Mouse (Mus musculus) liver, adult 2 months (tissue): ENCODE data around the gene Ccdc9b. TPM values are rescaled to one million over a fixed set of nuclear protein-coding genes. Genes with fewer than 3 reads are reported as not detected.

ENCODE experiments used
- DNase-seq: peaks from one replicate; pipeline ENCODE4 v3.0.0-alpha.2; 2011; ENCODE audit warnings: low read depth, low spot score; ENCODE audit errors: extremely low read depth
- H3K27ac ChIP-seq: fragments of 200-500 bp; replicated peaks from 2 replicates; pipeline ENCODE4 v1.5.1; 2012; ENCODE audit warnings: low read depth, mild to moderate bottlenecking, control low read depth, inconsistent platforms, low read length; ENCODE audit not compliant: insufficient read depth
- H3K27me3 ChIP-seq: fragments of 200-500 bp; 2 replicates; pipeline ENCODE4 v1.6.1; 2012; ENCODE audit warnings: mild to moderate bottlenecking, moderate library complexity, low read length, inconsistent platforms; ENCODE audit not compliant: control insufficient read depth, insufficient read depth
- H3K36me3 ChIP-seq: fragments of 200-500 bp; 2 replicates; pipeline ENCODE4 v1.6.1; 2012; ENCODE audit warnings: low read length, inconsistent platforms; ENCODE audit not compliant: control insufficient read depth, insufficient read depth
- H3K4me1 ChIP-seq: fragments of 200-500 bp; 2 replicates; pipeline ENCODE4 v1.6.1; 2011; ENCODE audit warnings: low read length; ENCODE audit not compliant: control insufficient read depth, insufficient read depth
- H3K4me3 ChIP-seq: fragments of 200-500 bp; 2 replicates; pipeline ENCODE4 v1.5.1; 2011; ENCODE audit warnings: low read depth, mild to moderate bottlenecking, control low read depth, low read length, moderate library complexity; ENCODE audit not compliant: insufficient read depth
- H3K79me2 ChIP-seq: fragments of 200-500 bp; 2 replicates; pipeline ENCODE4 v1.6.1; 2012; ENCODE audit warnings: inconsistent platforms, mild to moderate bottlenecking, low read length, moderate library complexity; ENCODE audit not compliant: control insufficient read depth, insufficient read depth
- H3K9ac ChIP-seq: fragments of 200-500 bp; 2 replicates; pipeline ENCODE4 v1.6.1; 2012; ENCODE audit warnings: low read depth, mild to moderate bottlenecking, control low read depth, inconsistent platforms, low read length
- CTCF ChIP-seq: fragments of 200-500 bp; IDR thresholded peaks from 2 replicates; pipeline ENCODE4 v1.5.1; 2011; ENCODE audit warnings: low read depth, low read length, control low read depth
- POLR2A ChIP-seq: fragments of 200-500 bp; IDR thresholded peaks from 2 replicates; pipeline ENCODE4 v1.6.1; 2011; ENCODE audit warnings: low read length, control low read depth; ENCODE audit not compliant: insufficient read depth; ENCODE audit errors: extremely low read depth
- WGBS: fragments of 180-500 bp; shearing (Covaris S2); methylation state at CpG from one replicate; pipeline ENCODE4 v1.1.7; 2018; 5-methylcytosine and 5-hydroxymethylcytosine counted together
- polyA plus RNA-seq: library from polyadenylated mRNA; depleted of rRNA; stranded (reverse); fragments of >200 nt; gene quantifications from 2 replicates; pipeline ENCODE4 v1.2.3, GENCODE M21; 2012
- total RNA-seq: library from RNA; depleted of rRNA; stranded (reverse); fragments of >200 nt; gene quantifications from 2 replicates; pipeline ENCODE4 v1.2.3, GENCODE M21; 2014

Gene Ccdc9b
- total and polyA plus RNA-seq, 2 experiments = 0.94 to 1.9 TPM

DNA sequence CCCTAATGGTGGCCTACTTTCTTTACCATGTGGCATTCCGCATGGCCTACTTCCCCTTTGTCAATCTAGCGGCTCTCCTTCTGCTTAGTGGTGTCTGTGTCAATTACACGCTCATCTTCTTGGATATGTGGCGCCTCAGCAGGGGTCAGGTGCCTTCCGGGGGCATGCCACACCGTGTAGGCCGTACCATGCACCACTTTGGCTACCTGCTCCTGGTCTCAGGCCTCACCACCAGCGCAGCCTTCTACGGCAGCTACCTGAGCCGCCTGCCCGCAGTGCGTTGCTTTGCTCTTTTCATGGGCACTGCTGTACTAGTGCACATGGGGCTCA is 27.7 kb upstream of the Ccdc9b start:
- Histone ChIP-seq H3K4me3 (no peak overlapping the region), H3K27me3 (no peaks in the 10 kb centered on the region), H3K27ac (no peak overlapping the region), H3K4me1 (no peaks in the 10 kb centered on the region), H3K9ac (no peak overlapping the region), H3K79me2 (no peaks in the 10 kb centered on the region), H3K36me3 (no peaks in the 10 kb centered on the region)
- WGBS = 64% methylated on average over 12 of the region's 12 CpGs
- TF ChIP-seq CTCF = no peak
- TF ChIP-seq POLR2A = no peak
- no peak for DNase-seq

DNA sequence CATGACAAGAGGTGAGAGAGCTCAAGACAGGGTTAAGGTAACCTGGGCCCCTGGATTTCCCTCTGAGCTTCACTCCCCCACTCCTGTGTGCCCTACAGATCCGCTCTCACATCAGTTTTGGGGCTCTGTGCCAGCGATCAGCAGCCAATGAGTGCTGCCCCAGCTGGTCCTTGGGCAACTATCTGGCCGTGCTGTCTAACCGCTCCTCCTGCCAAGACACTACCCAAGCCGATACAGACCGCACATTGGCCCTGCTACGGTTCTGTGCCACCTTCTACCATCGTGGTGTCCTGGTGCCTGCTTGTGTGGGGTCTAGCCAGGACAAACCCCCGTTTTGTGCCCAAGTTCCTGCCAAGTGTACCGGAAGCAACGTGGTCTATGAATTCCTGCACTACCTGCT is 27.0 kb upstream of the Ccdc9b start:
- Histone ChIP-seq H3K36me3 (no peaks in the 10 kb centered on the region), H3K4me3 (no peak overlapping the region), H3K27ac (no peak overlapping the region), H3K4me1 (no peaks in the 10 kb centered on the region), H3K79me2 (no peaks in the 10 kb centered on the region), H3K9ac (no peak overlapping the region), H3K27me3 (no peaks in the 10 kb centered on the region)
- DNase-seq = peak; percentile 49
- WGBS = 77% methylated on average over 11 of the region's 11 CpGs
- TF ChIP-seq POLR2A = no peak

DNA sequence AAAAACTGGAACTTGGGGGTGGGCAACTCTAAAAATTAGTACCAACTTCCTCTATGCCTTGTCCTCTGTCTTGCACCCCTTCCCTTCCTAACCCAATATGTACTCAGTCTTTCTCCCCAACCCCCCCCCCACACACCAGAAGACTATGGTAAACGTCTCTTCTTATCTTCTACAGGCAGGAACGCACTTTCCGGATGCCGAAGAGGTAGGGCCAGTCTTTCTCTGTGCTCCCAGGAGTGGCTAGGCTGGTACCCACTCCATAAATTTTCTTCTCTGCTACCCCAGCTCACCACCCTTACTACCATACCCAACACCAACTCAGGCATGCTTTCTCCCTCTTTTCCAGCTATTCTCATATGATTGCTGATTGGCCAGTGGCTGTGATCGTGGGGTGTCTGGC is 24.1 kb upstream of the Ccdc9b start:
- Histone ChIP-seq H3K79me2 (no peaks in the 10 kb centered on the region), H3K27me3 (no peaks in the 10 kb centered on the region), H3K4me3 (no peak overlapping the region), H3K9ac (no peak overlapping the region), H3K27ac (no peak overlapping the region), H3K4me1 (no peaks in the 10 kb centered on the region), H3K36me3 (no peaks in the 10 kb centered on the region)
- DNase-seq = no peak
- 67% methylated on average over 5 of the region's 5 CpGs for WGBS
- TF ChIP-seq CTCF (no peak), POLR2A (no peak)

DNA sequence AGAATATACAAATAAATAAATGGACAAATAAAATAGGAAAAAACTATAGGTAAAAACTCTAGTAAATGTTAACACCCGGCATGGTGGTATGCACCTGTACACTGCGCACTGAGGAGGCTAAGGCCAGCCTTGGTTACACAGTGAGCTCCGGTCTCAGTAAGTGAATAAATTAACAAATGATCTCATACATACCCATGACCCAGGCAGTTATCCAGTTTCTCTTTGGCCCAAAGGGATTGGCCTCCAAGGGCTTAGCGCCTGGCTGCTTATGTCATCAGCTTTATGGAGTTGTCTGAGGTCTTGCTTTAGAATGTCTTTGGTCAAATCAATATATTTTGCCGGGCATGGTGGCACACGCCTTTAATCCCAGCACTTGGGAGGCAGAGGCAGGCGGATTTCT is 21.2 kb upstream of the Ccdc9b start:
- Histone ChIP-seq H3K4me1 (no peaks in the 10 kb centered on the region), H3K27me3 (no peaks in the 10 kb centered on the region), H3K4me3 (no peak overlapping the region), H3K27ac (no peak overlapping the region), H3K36me3 (no peaks in the 10 kb centered on the region), H3K79me2 (no peaks in the 10 kb centered on the region), H3K9ac (no peak overlapping the region)
- WGBS = 94% methylated on average over 7 of the region's 7 CpGs
- TF ChIP-seq CTCF = no peak
- TF ChIP-seq POLR2A = no peak
- DNase-seq = no peak

DNA sequence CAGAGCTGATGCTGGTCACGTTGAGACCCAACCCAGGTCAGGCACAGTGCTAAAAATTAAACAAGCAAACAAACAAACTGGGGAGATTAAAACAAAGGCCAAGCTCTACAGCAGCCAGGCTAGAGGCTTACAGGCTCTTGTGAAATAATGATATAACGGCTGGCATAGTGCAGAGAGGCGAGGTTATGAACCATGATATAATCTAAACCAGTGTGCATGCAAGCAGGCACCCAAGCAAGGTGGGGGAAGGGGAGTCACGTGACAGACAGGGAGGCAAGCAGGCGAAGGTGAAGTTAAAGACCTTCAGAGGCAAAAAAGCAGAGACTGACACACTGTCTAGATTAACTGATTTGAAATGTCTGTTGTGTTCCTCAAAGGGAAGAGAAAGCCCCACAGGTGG is 20.6 kb upstream of the Ccdc9b start:
- no peaks in the 10 kb centered on the region for H3K27me3 ChIP-seq
- WGBS = 59% methylated on average over 5 of the region's 5 CpGs
- no peak for TF ChIP-seq CTCF
- no peak for TF ChIP-seq POLR2A
- H3K4me1 ChIP-seq = no peaks in the 10 kb centered on the region
- H3K27ac ChIP-seq = no peak overlapping the region
- H3K4me3 ChIP-seq = no peak overlapping the region
- H3K9ac ChIP-seq = no peak overlapping the region
- no peaks in the 10 kb centered on the region for H3K79me2 ChIP-seq
- DNase-seq = no peak
- H3K36me3 ChIP-seq = no peaks in the 10 kb centered on the region

DNA sequence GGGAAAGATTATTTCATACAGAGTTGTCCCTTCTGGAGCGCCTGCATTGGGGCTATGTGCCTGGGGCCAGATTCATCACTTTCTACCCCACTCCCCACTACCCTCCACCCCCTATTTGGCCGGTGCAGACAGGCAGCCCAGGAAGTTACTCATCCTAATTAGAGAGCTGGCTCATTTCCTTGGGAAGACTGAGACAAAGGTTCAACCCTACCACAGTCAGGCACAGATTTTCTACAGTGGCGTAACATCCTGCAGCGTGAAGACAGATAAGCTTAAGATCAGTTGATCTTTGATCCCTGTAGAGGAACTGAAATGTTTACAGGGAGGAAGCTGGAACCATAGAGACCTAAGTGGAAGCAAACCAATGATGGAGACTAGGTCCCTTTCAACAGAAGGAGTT is 19.8 kb upstream of the Ccdc9b start:
- 51% methylated on average over 4 of the region's 4 CpGs for WGBS

More for the DNA sequence above, 19.8 kb upstream of the Ccdc9b start:
- Histone ChIP-seq H3K27me3 (no peaks in the 10 kb centered on the region), H3K27ac (no peak overlapping the region), H3K9ac (no peak overlapping the region), H3K4me1 (no peaks in the 10 kb centered on the region), H3K4me3 (no peak overlapping the region), H3K79me2 (no peaks in the 10 kb centered on the region), H3K36me3 (no peaks in the 10 kb centered on the region)
- TF ChIP-seq POLR2A (no peak), CTCF (no peak)
- DNase-seq = peak; percentile 10
